Mouse (Mus musculus) CD4-positive, CD25-positive, alpha-beta regulatory T cell, adult 4 months (primary cell): ENCODE measurements around the gene Zbtb43. TPM values are rescaled to one million over a fixed set of nuclear protein-coding genes. Genes with fewer than 3 reads are reported as not detected.

Source experiments
- ATAC-seq: one replicate; pipeline ENCODE4 v1.8.0; 2017
- polyA plus RNA-seq, 2 experiments: library from polyadenylated mRNA; unstranded; fragments of 100-300 nt; shearing (Covaris generic); gene quantifications; one replicate each; pipeline ENCODE4 v1.2.1; 2017

Gene Zbtb43
- 10 to 100 TPM; 18.3 to 24.0 TPM for polyA plus RNA-seq

DNA sequence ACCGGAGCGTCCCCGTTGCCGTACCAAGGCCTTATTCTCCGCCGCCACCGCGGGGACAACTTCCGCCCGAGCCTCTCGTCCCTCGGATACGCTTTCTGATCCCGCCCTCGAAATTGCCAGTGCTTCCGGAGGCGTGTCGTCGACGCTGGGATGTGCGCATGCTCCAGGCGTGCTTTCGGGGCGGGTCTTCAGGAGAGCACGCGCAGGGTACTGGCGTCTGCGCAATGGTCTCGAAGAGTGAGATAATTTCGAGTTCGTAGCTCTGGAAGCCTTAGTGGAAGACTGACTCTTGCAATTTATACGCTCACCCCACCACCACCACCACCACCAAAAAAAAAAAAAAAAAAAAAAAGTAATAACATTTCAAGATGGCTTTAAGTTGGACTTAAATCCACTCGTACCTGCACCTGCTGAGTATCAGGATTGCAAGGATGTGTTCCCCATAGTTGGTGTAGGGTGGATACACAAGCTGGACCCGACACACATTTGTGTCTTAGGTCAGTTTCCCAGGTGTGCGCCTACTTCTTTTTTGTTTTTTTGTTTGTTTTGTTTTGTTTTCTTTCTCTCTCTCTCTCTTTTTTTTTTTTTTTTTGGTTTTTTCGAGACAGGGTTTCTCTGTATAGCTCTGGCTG lies at the start of gene Zbtb43:
Gene Zbtb43, minus strand, starts transcription at position 94 of the 632 bp plus-strand sequence.
- peak; percentile 94 for ATAC-seq

DNA sequence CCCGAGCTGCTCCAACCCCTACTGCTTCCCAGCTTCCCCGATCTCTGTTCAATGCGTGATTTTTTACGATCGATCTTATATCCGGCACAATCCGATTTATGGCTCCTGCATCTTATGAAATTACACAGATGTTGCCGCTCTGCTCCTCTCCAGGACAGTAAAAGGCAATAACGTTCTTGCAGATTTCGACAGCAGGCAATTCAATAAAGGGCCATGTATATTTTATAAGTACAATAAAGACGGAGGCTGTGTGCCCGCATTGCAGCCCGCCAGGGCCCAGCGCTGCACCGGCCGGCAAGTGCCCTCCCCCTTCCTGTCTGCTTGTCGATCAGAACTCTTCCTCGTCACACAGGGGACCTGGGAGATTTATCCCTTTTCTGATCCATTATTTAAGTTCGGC lies 47.5 kb upstream of the Zbtb43 start:
- ATAC-seq, result no peak

DNA sequence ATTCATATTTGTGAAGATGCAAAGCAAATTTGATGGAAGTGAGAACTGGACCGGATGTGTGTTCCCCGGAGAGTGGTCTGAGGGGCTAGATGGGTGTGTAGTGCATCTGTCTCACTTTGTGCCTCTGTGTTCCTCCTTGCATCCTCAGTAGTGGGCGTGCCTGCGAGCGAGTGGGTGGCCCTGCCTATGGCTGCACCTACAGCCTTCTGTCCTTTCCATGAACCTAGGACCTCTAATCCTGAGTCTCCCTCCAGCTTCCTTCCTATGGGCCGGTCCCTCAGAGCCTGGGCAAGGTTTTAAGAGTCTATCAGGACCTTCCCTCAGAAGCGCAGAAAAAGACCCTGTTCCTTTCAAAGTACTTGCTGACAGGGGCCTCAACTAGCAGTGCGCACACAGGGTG lies 47.1 kb upstream of the Zbtb43 start:
- no peak for ATAC-seq

DNA sequence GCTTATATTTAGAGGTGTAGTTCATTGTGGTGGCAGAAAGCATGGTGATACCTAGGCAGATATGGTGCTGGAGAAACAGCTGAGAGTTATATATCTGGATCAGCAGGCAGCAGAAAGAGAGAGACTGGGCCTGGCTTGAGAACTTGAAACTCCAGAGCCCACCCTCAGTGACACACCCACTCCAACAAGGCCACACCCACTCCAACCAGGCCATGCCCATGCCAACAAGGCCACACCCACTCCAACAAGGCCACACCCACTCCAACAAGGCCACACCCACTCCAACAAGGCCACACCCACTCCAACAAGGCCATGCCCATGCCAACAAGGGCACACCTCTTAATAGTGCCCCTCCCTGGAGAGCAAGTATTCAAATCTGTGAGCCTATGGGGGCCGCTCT lies 42.4 kb upstream of the Zbtb43 start:
- ATAC-seq, result no peak

DNA sequence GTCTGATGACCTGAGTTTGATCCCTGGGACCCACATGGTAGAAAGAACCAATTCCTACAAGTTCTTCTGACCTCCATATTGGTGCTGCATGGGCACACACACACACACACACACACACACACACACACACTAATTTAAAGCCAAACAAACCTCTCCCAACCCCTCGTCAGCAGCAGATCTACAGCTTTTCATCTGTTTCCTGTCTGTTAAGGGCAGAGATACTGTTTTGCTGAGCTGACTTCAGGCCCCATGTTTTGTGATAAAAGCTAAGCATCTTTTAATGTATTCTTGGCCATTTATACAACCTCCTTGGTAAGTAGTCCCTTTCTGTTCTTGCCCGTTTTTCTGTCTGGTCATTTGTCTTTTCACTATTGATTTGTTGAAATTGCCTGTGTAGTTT lies 34.2 kb upstream of the Zbtb43 start:
- no peak for ATAC-seq

DNA sequence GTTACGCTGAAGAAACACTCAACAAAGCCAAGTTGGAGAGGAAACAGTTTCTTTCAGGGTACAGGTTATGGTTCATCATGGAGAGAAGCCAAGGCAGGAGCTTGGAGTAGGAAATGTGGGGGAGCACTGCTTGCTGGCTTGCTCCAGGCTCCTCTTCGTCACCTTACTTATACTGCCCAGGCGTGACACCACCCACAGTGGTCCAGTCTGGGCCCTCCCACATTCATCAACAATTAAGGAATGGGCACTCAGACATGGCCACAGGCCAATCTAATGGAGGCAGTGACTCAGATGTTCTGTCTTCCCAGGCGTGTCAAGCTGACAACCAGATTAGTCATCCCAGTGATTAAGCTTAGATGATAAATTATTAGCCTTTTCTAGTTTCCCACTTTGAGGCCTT lies 29.9 kb upstream of the Zbtb43 start:
- ATAC-seq, result no peak

DNA sequence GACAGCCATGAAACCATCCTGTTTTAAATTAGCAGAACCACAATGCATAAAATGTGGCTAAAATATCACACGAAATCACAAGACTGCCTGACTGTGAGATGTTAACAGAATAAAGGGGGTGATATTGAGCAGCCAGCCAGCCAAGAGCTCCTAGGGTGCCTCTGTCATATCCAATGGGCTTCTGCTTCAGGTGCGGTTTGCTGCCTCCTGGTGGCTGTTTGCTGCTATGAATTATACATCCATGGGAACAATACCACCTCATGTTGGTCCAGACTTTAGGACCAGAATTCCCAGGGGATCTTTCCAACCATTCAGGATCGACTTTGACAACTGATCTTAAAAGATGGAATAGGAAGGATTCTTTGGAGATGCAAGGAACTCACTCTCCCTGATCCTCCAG lies 27.3 kb upstream of the Zbtb43 start:
- ATAC-seq, result no peak

DNA sequence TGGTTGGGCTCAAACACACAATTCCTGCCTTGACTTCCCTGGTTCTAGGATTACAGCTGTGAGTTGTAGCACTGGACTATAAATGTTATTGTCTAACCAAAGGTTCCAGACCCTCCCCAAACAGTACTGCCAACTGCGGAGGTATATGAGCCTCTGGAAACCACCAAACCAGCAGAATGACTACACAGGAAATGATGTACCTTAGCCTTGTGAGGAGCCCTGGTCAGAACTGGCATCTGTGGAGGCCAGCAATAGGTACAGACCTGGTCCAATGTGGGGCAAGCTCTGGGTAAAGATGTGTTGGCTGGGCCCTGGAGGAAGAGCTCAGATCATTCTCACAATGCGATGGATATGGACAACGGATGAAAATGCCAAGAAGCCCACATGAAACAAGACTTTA lies 23.7 kb upstream of the Zbtb43 start:
- peak; percentile 51 for ATAC-seq

DNA sequence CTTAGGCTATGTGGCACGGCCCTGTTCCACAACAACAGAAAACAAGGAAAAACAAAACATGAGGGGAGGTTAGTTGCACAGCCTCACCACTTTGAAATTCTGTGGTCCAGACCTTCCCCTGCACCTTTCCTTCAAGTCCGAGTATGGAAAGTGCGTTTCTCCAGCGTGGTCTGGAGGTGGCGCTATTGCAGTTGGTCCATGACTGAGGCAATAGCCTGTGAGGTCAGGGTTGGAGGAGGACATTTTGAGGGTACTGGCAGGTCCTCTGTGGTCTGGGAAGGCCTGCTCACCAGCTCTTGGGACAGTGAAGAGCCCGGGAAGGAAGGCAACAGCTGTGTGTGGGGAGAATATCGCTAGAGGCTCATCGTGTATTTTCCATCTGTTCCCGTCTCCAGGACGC lies 21.2 kb upstream of the Zbtb43 start:
- no peak for ATAC-seq

DNA sequence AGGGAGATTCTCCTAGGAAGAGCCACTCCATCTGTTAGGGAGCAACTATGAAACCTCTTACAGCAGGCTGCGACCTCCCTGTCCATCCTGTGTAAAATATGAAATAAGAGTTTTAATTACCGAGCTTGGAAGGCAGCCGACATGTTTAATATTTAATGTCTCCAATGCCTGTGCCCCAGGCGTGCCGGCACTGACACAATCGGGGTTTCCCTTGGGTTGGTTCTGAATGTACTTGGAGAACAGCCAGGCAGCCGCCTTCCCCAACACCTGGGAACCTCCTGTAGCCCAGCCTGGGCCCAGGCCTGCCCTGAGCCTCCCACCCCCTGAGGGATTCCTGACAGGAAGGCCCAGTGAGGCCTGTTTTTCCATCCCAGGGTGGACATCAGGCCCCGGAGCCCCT lies 19.0 kb upstream of the Zbtb43 start:
- ATAC-seq, result no peak

DNA sequence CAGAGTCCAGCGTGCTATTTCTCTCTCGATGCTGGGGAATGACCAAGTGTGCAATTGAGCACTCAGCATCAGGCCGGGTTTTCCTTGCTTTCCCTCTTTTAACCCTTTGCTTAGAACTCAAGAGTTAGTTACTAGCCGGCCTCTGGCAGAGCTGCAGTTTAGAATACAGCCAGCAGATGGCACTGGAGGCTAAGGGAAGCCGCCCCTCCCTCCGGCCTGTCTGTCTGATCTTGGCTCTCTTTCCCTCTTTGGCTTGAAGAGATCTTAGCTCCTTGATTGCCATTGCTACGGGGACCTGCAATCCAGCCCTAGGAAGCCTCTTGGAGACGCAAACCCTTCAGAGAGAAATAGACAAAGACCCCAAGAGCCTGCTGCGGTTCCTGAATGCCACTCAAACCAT lies 18.5 kb upstream of the Zbtb43 start:
- ATAC-seq, result no peak

DNA sequence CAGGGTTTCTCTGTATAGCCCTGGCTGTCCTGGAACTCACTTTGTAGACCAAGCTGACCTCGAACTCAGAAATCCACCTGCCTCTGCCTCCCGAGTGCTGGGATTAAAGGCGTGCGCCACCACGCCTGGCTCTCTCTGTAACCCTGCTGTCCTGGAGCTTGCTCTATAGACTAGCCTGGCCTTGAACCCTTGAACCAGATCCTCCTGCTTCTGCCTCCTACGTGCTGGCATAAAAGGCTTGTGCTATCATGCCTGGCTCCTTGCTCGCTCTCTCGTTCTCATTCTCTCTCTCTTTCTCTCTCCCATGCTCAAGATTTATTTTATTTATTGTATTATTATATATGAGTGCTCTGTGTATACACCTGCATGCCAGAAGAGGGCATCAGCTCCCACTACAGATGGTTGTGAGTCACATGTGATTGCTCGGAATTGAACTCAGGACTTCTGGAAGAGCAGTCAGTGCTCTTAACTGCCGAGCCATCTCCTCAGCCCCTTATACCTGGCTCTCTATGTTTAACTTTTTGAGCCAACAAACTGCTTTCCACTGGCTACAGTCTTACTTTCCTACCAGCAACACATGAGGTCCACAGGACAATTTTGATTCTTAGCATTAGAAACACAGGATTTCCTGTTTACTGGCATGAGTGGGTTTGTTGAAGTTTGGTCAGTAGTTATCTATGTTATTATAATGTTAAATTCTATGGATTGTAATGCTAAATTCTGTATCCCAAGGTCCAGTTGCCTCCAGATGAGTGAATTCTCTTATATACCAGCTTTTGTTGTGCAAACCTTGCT lies 9.8 kb upstream of the Zbtb43 start:
- ATAC-seq, result no peak

DNA sequence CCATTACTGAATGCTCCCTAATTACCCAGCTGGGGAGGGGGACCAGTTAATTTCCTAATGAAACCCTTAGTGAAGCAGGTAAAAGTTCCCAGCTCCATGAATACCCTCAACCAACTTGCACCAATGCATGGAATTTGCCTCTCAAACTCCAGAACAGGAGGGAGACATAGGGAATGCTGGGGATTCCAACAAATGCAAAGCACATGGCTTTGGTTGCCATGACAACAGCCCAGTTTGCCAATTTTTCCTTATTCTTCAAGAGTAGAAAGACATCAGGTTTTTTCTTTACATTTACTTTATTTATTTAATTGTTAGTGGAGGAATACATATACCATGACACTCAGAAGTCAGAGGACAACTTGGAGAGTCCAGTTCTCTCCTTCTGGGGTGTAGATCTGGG lies 7.6 kb upstream of the Zbtb43 start:
- ATAC-seq, result no peak

DNA sequence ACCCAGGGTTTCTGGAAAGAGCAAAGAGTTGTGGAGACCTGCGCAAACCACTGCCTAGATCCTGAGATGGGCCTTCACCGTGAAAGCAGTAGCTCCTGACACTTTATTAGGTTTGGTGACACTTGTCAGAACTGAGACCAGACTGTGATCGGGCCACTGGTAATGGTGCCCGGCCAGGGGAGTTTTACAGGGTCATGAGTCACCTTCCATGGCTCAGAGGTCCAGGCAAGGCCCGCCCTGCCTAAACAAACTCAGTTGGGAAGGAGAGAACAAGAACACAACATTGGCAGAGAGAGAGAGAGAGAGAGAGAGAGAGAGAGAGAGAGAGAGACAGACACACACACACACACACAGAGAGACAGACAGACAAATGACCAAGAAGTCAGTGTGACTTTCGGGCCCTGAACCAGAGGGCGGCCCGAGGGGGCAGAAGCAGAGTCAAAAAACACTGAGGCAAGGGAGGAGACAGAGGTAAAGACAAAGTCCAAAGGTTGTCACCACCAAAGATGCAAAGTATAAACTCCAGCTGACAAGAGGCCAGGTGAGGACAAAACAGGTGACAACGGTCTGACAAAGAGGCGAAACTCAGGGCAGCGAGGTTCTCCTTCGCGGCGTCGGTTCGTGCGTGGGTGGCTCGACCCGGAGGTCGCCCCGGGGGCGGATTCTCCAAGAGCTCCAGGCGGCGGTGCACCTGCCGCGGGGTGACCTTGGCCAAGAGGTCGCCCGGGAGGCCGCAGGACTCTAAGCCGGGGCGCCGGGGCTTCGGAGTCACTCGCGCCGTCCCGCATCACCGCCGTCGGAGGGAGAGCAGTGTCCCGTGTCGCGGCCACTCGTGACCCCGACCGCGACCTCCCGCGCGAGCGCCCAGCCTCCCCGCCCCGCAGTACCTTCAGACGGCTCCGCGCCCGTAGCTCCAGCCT lies 553 bp downstream of the Zbtb43 start:
- ATAC-seq, result no peak

DNA sequence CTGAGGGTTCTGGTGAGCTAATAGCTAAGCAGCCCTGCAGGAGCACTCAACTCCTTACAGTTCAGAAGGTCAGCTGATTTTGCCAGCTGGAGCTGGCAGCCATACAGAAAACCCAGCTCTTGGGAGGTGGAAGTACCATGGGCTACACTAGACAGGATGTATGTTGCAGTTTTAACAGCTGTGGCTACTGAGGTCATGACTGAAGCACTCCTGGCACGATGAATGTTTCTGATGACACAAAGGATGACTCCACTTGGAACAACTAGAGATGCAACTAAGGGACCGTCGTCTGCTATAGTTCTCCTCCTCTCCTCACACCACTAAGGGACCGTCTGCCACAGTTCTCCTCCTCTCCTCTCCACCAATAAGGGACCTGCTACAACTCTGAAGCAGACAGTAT lies 2.4 kb downstream of the Zbtb43 start:
- ATAC-seq, result no peak

DNA sequence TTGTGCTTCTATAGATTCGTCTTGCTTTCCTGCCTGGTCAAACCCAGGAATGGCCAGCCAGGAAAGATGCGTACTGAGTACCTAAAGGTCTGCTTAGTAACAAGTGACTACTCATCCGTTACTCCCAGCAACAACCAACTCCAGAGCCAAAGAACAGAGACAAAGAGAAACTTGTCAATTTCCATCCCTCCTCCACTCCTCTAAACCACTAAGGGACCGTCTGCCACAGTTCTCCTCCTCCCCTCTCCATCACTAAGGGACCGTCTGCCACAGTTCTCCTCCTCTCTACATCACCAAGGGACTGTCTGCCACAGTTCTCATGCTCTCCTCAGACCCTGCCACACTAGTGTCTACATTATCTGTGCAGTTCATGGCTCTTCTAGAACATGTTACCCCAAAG lies 3.1 kb downstream of the Zbtb43 start:
- no peak for ATAC-seq

DNA sequence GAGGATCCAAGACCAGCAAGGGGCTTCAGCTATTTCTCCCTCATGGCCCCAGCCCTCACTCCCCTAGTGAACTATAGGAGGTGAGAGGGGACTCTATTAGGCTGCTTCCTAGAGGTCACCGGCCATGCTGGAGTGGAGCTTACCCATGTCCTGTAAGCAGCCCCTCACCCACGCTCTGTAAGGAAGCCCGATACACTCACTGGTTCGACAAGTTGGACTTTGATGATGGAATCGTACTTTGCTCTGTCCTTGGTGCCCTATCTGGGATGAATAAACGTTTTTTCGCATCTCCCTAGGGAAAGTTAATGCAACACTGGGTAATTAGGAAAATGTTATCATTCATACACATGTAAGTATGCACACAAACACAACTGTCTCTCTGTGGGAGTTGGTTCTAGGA lies 6.3 kb downstream of the Zbtb43 start:
- ATAC-seq, result no peak

DNA sequence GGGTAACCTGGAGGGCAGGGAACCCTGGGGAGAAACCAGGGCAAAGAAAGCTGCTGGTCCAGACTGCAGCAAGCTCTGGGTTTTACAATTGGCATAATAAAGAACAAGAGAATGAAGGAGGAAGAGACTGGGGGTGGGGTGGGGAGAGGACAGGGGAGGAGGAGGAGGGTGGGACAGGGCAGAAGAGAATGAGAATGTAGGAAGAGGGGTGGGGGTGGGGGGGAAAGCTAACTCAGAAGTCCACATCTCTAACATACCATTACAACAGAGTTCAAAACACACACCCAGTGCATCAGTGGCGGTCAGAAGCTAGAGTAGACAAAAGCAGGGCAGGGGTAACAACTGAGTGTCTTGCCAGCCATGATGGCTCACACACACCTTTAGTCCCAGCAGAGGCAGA lies 7.3 kb downstream of the Zbtb43 start:
- ATAC-seq, result no peak

DNA sequence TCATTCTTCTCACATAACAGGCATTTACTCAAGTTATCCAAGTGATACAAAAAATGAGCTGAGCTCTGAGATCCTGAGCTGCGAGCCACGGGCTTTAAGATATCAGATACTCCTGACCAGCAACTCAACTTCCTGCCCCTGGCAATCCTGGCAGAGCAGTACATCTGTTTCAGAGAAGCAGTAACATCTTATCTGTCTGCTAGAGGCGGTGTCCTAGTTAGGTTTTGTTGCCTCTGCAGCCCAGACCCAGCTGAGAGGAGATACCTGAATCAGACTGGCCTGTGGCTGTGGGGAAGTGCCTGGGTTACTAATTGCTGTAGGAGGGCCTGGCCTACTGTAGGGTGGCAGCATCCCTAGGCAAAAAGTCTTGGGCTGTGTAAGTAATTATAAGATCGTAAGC lies 8.7 kb downstream of the Zbtb43 start:
- ATAC-seq, result no peak

DNA sequence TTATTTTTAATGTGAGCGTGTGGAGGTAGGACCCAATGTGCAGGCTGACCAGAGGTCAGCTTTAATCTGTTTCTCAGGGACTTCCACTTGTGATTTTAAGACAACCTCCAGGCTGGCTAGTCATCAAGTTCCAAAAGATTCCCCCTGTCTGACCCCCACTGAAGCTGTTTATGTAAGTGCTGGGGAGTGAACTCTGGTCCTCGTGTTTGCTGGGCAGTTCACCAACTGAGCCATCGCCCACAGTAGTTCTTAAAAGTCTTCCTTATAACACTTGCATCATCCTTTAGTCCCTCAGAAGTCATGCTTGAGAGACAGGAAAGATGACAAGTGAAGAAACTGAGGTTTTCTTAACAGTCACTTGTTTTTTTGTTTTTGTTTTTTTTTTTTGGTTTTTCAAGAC lies 11.7 kb downstream of the Zbtb43 start:
- ATAC-seq, result no peak

DNA sequence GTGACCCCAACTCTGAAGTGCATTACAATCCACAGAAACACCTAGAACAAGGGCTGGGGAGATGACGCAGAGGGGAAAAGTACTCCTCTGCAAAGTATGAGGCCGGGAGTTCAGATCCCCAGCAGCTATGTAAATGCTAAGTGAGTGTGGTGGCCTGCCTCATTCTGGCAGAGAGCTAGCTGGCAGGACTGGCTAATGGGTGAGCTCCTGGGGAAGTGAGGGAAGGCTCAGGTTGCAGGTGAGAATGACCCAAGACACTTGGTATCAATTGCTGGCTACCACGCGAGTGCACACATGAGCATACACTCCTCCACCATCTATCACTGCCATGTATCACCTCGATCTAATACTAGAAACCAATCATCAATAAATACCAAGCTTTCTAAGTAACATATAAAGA lies 12.1 kb downstream of the Zbtb43 start:
- ATAC-seq, result no peak

DNA sequence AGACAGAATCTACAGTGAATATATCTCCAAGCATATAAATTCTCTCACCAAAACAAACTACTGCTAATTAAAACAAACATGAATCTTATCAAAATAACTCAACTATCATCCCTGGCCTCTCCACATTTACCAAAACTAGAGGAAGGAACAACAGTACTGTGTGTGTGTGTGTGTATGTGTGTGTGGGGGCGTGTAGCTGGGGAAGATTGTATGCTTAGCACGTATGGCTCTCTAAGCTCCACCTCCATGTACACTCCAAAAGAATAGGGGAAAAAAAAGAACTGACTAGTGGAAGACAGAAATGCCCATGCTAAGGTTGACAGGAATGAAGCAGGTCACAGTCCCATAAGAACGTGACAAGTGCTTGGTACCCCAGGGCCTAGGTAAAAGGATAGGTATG lies 13.0 kb downstream of the Zbtb43 start:
- no peak for ATAC-seq

DNA sequence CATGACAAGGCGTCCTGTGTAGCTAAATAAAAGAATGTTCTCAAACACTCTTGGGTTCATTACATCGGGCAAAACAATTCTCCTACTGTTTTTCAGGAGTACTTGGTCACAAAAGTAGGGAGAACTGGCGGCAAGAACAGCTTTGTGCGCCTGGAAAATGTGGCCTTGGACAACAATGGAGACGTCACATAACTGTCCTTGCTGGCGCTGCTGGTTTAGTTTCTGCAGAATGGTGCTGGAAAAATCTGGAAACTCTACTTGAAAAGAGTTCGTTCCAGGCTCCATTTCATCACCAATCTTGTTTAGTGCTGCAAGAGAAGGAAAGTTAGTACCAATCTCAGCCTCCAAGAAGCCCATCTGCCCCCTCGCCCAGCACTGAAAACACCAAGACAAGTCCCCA lies 13.5 kb downstream of the Zbtb43 start:
- ATAC-seq, result no peak

DNA sequence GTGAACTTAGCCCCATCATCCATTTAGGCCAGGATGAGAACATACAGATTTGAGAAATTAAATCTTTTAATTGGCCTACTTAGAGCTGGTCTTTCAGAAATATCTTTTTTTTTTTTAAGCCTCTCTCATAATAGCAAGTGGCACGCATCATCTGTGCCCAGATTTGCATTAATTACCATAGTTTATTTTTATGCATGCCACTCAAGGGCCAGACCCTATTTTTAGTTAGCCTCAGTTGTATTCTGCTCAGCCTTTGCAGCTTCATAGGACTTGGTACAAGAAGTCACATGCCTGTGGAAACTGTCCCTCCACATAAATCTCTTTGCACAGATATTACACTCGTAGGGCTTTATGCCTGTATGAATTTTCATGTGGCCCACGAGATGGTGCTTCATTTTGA lies 14.9 kb downstream of the Zbtb43 start:
- no peak for ATAC-seq
